ENCODE assay signal across 28 mouse cellular contexts in genomic region chr16:10878227-10878626, GRCm38 (mm10). TPM values are rescaled to one million over a fixed set of nuclear protein-coding genes. Genes with fewer than 3 reads are reported as not detected.
DNase-seq lines count a peak whose midpoint lies in the region; ATAC-seq and TF ChIP-seq lines count a peak whose summit lies in the region.
"Had no signal": no experiment of that assay in that cellular context is flagged by ENCODE, and none has a peak within 500 bp of the region (broad histone marks: within the 10 kb centered on the region; RNA-seq: fewer than 3 reads in every experiment).

No protein-coding gene starts in this region.

- no peak overlapping the region for H3K4me3 ChIP-seq in midbrain, postnatal 0 days (ENCODE audit: low read depth, low read length)
- no peak overlapping the region for H3K4me3 ChIP-seq in midbrain, embryonic 16.5 days (ENCODE audit: low read depth, low read length)
- H3K4me3 ChIP-seq: embryonic facial prominence, embryonic 13.5 days; embryonic facial prominence, embryonic 15.5 days; erythroblast, embryonic 14.5 days; forebrain, embryonic 10.5 days; forebrain, embryonic 12.5 days had no signal

- no peak overlapping the region for H3K27ac ChIP-seq in midbrain, postnatal 0 days (ENCODE audit: low read depth, low read length)
- H3K27ac ChIP-seq in midbrain, embryonic 16.5 days (ENCODE audit: low read length): no peak overlapping the region
- H3K27ac ChIP-seq: embryonic facial prominence, embryonic 13.5 days; embryonic facial prominence, embryonic 15.5 days; forebrain, embryonic 10.5 days; forebrain, embryonic 12.5 days had no signal

- no peaks in the 10 kb centered on the region for H3K36me3 ChIP-seq in midbrain, postnatal 0 days (ENCODE audit: insufficient read depth, low read length)
- no peaks in the 10 kb centered on the region for H3K36me3 ChIP-seq in midbrain, embryonic 16.5 days (ENCODE audit: control insufficient read depth, insufficient read depth, low read length)
- H3K36me3 ChIP-seq: embryonic facial prominence, embryonic 13.5 days; embryonic facial prominence, embryonic 15.5 days; forebrain, embryonic 10.5 days; forebrain, embryonic 12.5 days; G1E had no signal

- no peak for DNase-seq in midbrain, postnatal 0 days (ENCODE audit: low spot score)
- DNase-seq in frontal cortex, postnatal 25 days (ENCODE audit: low spot score in 2 of 2): no peak
- DNase-seq in kidney, adult 18-20 months: no peak
- DNase-seq: adrenal gland, adult 8-10 months; adrenal gland, postnatal 14 days; adrenal gland, postnatal 36 days; cerebellum, adult 11-12 months; cerebellum, adult 2 months; cerebellum, adult 9-10 months; cerebellum, postnatal 10 days; cerebellum, postnatal 25 days; embryo, embryonic 11 days had no signal

- no peak overlapping the region for H3K4me2 ChIP-seq in midbrain, postnatal 0 days (ENCODE audit: low read depth, low read length, poor library complexity, severe bottlenecking)
- H3K4me2 ChIP-seq in midbrain, embryonic 16.5 days (ENCODE audit: low read length): no peak overlapping the region
- H3K4me2 ChIP-seq: embryonic facial prominence, embryonic 13.5 days; embryonic facial prominence, embryonic 15.5 days; forebrain, embryonic 12.5 days had no signal

- ATAC-seq in midbrain, postnatal 0 days (ENCODE audit: low FRiP score): no peak
- no peak for ATAC-seq in midbrain, embryonic 16.5 days
- ATAC-seq in common myeloid progenitor, adult 5-6 weeks (replicated peaks; ENCODE audit: low read depth, poor library complexity, severe bottlenecking): peak; percentile 32
- ATAC-seq in granulocyte monocyte progenitor cell, adult 5-6 weeks (replicated peaks; ENCODE audit: poor library complexity, severe bottlenecking): peak; percentile 7; the same call in 1 of the 2 replicates
- peak; percentile 55; the same call in 1 of the 2 replicates for ATAC-seq in megakaryocyte, adult 5-6 weeks (ENCODE audit: poor library complexity, severe bottlenecking)
- no peak for ATAC-seq in CD4-positive, CD25-positive, alpha-beta regulatory T cell, adult 4 months
- ATAC-seq: activated CD4-positive, CD25-positive, alpha-beta regulatory T cell, adult 4 months; forebrain, embryonic 14.5 days; forebrain, embryonic 16.5 days; Patski had no signal

- peak overlapping the region; percentile 19; the same call in 1 of the 2 replicates for H3K9ac ChIP-seq in midbrain, postnatal 0 days (replicated peaks; ENCODE audit: low read length, poor library complexity, severe bottlenecking)
- no peak overlapping the region for H3K9ac ChIP-seq in midbrain, embryonic 16.5 days (ENCODE audit: low read depth, low read length)
- H3K9ac ChIP-seq: embryonic facial prominence, embryonic 13.5 days; embryonic facial prominence, embryonic 15.5 days; forebrain, embryonic 12.5 days had no signal

- TF ChIP-seq CTCF in midbrain, postnatal 0 days (IDR thresholded peaks at IDR 0.05): no peak

- no peaks in the 10 kb centered on the region for H3K9me3 ChIP-seq in midbrain, postnatal 0 days (ENCODE audit: low read length)
- no peaks in the 10 kb centered on the region for H3K9me3 ChIP-seq in midbrain, embryonic 16.5 days (replicated peaks; ENCODE audit: control insufficient read depth, low read length, poor library complexity, severe bottlenecking)
- H3K9me3 ChIP-seq: embryonic facial prominence, embryonic 13.5 days; embryonic facial prominence, embryonic 15.5 days; forebrain, embryonic 10.5 days; forebrain, embryonic 12.5 days; G1E had no signal

- 84% methylated on average over 3 of the region's 3 CpGs for WGBS in midbrain, postnatal 0 days
- 83% methylated on average over 3 of the region's 3 CpGs for WGBS in midbrain, embryonic 16.5 days

- no peaks in the 10 kb centered on the region for H3K27me3 ChIP-seq in midbrain, postnatal 0 days (ENCODE audit: insufficient read depth, low read length)
- H3K27me3 ChIP-seq in midbrain, embryonic 16.5 days (ENCODE audit: control insufficient read depth, insufficient read depth, low read depth, low read length): no peaks in the 10 kb centered on the region
- H3K27me3 ChIP-seq: CH12.LX; embryonic facial prominence, embryonic 15.5 days; Patski had no signal

- H3K4me1 ChIP-seq in midbrain, postnatal 0 days (ENCODE audit: insufficient read depth, low read length): no peaks in the 10 kb centered on the region
- no peaks in the 10 kb centered on the region for H3K4me1 ChIP-seq in midbrain, embryonic 16.5 days (ENCODE audit: control insufficient read depth, insufficient read depth, low read length)
- H3K4me1 ChIP-seq: forebrain, embryonic 12.5 days had no signal

RNA-seq across cellular contexts. Expression of gene Rmi2, which starts 43.4 kb away (rescaled TPM):
- total RNA-seq in midbrain, postnatal 0 days (2014; rRNA removed): 0.14 and 1.1 TPM in 2 replicates
- 0.22 and 0.25 TPM in 2 replicates for polyA plus RNA-seq in midbrain, postnatal 0 days (2015; fragmentation: Nextera tagmentation; extraction: Ambion mirVana)
- 0.31 and 0.39 TPM in 2 replicates for polyA plus RNA-seq in midbrain, embryonic 16.5 days (2015; fragmentation: Nextera tagmentation; extraction: Ambion mirVana)
- 5.9 and 8.3 TPM in 2 replicates for total RNA-seq in common myeloid progenitor, adult 5-6 weeks (2017)
- 10.5 and 13.9 TPM in 2 replicates for total RNA-seq in granulocyte monocyte progenitor cell, adult 5-6 weeks (2014; fragmentation: Nextera tagmentation)
- total RNA-seq in granulocyte monocyte progenitor cell, adult 5-6 weeks (2017): 5.4 and 5.5 TPM in 2 replicates
- total RNA-seq in megakaryocyte, adult 5-6 weeks (2015): 3.6 and 4.8 TPM in 2 replicates
- 2.9 TPM in 2 replicates for total RNA-seq in megakaryocyte, adult 5-6 weeks (2017)
- 1 to 10 TPM in 1 of 2 experiments, under 1 TPM in 1; 0.67 to 1.6 TPM for polyA plus RNA-seq in CD4-positive, CD25-positive, alpha-beta regulatory T cell, adult 4 months (2017; shearing (Covaris generic))

Comparison
In these comparisons a context has a peak if more than half of its experiments do, and no peak if none do; other contexts are left out.
1. ATAC-seq: peak in common myeloid progenitor, adult 5-6 weeks (single experiment), granulocyte monocyte progenitor cell, adult 5-6 weeks (single experiment) and megakaryocyte, adult 5-6 weeks (single experiment); none in midbrain, postnatal 0 days (single experiment), midbrain, embryonic 16.5 days (single experiment) and CD4-positive, CD25-positive, alpha-beta regulatory T cell, adult 4 months (single experiment).